Mouse (Mus musculus): ENCODE data around the gene Rbm11. TPM values are rescaled to one million over a fixed set of nuclear protein-coding genes. Genes with fewer than 3 reads are reported as not detected.

Gene Rbm11
- total RNA-seq (2021): under 1 TPM in 1 of 2 experiments, not detected in 1; 0.17 TPM

DNA sequence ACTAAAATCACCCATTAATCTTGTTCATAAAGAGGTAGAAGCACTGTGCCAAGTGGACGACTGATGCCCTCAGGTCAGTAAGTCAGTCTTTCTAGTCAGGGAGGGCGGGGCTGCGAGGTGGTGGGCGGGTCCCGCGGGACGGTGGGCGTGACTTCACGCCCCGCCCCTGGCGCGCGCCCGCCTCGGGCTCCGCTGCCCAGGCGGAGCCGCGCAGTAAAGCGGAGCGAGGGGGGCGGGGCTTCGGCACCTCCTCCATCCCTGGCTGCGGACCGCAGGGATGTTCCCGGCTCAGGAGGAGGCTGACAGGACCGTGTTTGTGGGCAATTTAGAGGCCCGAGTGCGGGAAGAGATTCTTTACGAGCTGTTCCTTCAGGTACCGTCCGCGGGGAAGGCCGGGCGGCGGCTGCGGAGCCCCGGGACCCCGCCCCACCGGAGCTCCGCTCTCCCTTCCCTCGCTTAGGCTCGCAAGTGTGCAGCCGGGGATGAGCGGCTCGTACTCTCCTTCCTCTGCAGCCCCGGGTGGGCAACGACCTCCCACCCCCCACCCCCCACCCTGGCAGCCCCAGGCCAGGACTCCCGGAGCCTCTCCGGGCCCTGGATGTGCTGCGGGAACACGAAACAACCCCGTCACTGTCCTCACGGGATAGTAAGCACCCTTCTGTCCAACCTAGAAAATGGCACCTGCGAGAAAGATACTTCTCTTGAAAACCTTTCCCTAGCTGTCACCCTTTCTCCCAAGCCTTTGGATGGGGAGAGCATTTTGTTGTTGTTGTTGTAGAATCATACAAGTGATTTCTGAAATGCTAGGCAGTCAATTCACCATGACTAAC lies at the start of gene Rbm11:
Rbm11 (plus strand) TSS at position 174 of the 830 bp plus-strand sequence.
- peak; percentile 79 for DNase-seq

DNA sequence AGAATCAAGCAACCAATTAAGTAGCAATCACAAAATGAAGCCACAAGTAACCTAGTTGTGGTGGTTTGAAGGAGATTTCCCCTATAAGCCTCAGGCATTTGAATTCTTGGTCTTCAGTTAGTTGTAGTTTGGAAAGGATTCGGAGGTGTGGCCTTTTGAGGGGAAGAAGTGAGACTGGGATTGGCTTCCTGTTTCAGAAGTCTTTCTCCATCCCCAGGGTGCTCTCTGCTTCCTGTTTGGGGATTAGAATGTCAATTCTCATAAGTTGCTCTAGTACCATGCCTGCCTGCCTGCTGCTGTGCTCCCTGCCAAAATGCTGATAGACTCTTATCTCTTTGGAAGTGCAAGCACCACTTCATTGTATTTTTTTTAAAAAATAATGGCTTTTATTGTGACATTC lies 47.3 kb upstream of the Rbm11 start:
- DNase-seq: no peak

DNA sequence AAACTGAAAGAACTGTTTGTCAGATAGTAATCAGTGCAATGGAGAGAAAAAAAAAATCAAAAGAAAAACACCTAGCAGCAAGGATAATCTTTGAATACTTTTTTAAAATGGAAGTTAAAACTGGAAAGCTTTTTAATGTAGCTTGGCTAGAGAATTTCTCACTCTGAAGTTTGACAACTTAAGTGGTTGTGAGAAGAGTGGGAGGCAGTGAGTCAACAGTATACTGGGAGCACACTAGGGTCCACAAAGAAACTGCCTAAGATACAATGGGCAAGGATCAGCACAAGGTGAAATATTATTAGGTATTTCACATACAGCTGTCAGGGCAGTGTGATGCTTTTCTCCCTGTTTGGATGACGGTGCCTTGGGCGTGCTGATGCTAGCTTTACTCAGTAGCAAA lies 29.7 kb upstream of the Rbm11 start:
- DNase-seq: no peak

DNA sequence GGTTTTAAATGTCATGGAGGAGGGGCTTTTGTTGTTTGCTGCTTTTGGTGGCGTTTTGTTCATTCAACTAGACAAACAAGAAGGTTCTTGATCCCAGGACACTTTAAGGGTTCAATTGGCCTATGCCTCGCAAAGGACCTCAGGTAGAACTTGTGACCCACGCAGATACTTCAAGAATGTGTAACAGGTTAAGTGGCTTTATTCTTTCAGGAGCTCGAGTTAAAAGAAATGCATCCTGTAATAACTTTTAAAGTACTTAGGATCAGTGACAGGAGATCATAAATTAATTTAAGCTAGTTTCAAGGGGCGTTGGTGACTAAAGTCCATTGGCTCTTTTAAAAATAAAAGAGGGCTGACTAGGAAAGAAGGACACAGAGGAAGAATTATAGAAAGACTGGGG lies 10.4 kb upstream of the Rbm11 start:
- no peak for DNase-seq

DNA sequence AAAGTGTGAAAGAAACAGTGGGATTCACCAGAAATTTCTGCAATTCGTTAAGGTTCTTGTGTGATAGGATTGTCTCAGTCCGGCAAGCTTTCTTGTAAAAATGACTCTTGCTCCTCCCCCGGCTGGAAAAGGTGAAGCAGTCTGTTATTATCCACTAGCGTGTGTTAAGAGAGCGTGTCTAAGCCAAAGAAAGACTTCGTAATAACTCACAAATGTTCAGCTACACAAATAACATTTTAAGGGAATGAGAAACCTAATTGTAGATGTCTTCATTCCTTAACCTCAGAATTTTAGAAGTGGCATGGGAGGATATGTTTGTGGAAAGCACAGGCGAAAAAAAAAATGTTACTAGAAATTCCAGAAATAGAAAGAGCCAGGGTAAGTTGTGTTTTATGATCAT lies 6.7 kb upstream of the Rbm11 start, which contains the start of gene Lipi:
Lipi (minus strand) TSS at position 101 of the 400 bp plus-strand sequence.
- no peak for DNase-seq

DNA sequence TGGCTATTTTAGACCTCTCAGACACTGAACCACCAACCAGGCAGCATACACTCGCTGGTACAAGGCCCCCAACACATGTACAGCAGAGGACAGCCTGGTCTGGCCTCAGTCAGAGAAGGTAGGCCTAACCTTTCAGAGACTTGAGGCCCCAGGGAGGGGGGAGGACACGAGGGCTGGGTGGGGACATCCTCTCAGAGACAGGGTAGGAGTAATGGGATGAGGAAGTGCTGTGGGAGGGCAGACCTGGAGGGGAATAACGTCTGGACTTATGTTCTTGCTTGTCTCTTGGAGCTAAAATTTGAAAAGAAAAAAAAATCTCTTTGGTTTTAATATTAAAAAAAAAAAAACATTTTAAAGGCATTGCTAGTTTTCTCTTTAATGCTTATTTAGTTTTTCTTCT lies 6.2 kb upstream of the Rbm11 start:
- DNase-seq: no peak

DNA sequence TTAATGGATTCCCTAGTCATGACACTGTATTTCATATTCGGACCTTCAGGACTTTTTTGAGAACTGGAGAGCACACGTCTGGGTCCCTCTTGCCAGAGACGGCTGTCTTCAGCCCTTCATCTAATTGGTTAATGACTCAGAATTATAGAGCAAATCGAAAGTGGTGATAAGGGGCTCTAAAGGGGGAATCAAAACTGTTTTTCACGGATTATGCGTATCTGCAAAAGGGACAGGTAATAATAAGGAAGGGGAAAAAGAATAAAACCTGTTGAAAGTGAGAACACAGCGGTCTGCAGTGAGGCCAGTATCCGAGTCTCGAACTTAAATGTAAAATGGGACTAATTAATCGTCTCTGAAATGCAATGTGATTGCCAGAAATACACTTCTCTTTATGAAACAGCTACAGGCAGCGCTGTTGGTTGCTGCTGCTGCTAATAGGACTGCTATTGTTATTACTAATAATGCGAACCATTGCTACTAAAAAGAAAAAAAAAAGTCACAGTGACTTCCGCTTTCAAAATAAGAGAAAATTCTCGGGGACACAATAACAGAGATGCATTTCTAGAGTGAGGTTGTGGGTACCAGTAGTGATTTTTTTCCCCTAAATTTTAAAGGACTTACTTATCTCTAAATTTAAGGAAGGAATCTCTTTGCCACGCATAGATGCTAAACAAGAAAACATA lies 998 bp downstream of the Rbm11 start:
- DNase-seq: no peak

DNA sequence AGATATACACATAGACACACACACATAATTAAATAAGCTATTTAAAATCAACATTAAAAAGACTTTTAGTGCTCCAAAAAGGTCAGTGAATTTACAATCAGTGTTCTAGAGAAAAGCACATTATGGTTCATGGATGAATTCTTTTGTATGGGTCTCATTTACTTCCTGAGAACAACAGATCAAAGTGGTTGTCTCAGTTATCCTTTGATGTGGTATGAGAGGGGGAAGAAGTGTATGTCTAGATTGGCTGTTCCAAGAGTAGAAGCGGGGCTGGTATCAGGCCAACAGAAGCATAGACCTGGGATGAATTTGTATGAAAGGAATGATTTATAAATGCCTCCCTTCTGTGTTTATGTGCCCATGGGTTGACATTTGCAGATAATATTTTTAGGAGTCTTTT lies 13.8 kb downstream of the Rbm11 start:
- no peak for DNase-seq

DNA sequence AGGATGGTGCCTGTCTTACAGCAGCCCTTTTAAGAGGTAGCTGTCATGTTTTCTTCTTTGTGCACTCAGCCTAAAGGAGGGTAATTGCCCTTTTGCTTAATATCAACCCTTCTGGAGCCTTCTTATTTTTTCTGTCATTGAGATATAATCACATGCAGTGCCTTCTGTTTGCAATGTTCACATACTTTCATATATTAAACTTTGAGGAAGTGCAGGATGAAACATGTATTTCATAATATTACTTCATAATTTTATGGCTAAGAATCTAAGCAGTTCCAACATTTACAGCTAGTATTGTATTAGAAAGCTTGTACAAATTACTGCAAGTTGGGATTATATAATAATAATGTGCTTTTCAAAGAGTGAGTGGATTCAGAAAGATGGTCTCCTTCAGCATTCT lies 19.9 kb downstream of the Rbm11 start:
- DNase-seq: no peak

DNA sequence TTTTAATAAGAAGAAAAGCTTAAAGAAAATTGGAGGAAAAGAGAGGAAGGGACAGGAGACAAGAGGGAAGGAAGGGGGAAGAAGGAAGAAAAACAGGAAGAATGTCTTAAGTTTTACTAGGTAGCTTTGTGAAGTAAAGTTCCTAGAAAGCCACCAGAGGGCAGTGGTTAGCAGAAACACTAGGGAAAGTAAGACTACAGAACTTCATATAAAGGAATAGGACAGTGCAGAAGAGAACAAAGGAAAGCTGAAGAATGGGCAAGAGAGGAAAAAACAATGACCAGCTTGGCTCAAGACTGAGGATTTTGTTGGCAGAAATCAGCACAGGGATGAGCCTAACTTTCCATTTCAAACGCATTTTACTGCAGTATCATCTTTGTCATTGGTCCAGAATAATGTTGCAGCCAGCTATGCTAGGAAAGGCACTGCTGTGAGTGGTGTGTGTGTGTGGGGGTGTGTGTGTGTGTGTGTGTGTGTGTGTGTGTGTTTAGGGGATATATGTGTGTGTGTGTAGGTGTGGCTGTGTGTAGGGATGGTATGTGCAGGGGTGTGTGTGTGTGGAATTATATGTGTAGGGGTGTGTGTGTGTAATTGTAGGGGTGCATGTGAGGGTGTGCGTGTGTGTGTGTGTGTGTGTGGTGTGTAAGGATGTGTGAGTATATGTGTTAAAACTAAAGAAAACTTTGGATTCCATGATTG lies 25.2 kb downstream of the Rbm11 start:
- peak; percentile 22 for DNase-seq

DNA sequence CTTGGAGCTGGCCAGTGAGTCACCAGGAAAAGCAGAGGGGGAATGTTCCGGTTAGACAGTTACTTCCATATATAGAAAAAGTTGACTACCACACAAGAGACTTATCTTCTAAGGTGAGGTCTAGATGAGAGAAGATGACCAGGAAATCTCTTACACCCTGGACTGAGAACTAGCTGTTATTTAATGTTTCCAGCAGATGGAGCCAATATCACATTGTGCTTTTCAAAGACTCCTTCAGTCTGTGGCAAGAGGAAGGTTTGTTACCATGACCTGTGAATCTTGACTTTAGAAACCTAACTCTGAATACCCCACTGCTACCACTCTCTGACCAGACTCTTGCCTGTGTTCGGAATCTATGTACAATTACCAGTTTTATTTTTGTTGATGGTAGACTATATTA lies 35.2 kb downstream of the Rbm11 start:
- no peak for DNase-seq

Other genes with a start within 250 kb of the Rbm11 start
- not detected for gene Lipi, start 6.8 kb upstream of the Rbm11 start, total RNA-seq (2021)
- 10 to 100 TPM; 21.1 to 21.2 TPM for gene Hspa13, start 174.3 kb downstream of the Rbm11 start, total RNA-seq (2021)

Data from heart, postnatal 4 days (tissue).